Mouse (Mus musculus): ENCODE data around the gene Hoxb9. TPM values are rescaled to one million over a fixed set of nuclear protein-coding genes. Genes with fewer than 3 reads are reported as not detected.

The Hoxb9 gene
- polyA plus RNA-seq, 1 experiment from 2014 or later, result not detected

DNA sequence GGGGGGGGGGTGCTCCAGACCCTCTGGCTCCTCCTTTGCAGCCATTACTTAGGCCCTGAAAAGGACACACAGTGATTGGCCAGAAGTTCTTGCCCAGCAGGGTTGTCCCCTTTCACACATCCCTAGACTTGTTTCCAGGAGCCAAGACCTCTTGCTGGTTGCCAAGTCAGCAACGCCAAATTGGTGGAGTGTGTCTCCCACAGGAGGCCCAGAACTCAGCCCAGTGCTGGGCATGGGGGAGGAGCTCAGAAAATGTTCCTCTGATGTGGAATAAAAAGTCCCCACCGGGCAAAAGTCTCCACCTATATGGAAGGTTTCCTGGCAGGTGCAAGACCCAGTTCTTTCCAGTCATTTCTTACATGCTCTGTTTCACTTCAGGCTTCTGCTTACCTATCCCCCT lies 12.2 kb upstream of the Hoxb9 start:
- no peak overlapping the region for H3K9ac ChIP-seq (replicated peaks)
- H3K4me1 ChIP-seq (replicated peaks), result no peaks in the 10 kb centered on the region
- no peaks in the 10 kb centered on the region for H3K9me3 ChIP-seq
- H3K36me3 ChIP-seq, result no peaks in the 10 kb centered on the region
- no peak overlapping the region for H3K27ac ChIP-seq
- WGBS, result 7% methylated on average over 2 of the region's 2 CpGs
- H3K27me3 ChIP-seq, result peaks cover 100% of the 10 kb centered on the region
- no peak for ATAC-seq
- no peak overlapping the region for H3K4me2 ChIP-seq (replicated peaks)
- no peak overlapping the region for H3K4me3 ChIP-seq (replicated peaks)

DNA sequence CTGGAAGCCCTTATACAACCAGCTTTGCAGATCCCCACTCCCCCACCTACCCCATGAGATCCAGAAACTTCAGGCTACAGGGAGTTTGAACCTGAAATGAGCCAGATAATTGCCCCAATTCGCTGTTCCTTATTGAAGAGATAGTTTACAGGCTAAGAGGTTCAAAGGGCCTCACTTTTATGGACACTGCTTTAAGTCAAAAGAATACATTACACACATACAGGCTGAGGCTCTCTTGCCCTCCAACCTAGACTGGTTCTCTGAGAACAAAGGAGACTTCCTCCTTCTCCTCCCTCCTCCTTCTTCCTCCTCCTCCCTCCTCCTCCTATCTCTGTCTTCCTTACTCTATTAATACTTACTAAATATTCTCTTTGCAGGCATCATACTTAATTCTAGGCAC lies 11.7 kb upstream of the Hoxb9 start:
- Histone ChIP-seq H3K9me3 (no peaks in the 10 kb centered on the region), H3K9ac (replicated peaks) (no peak overlapping the region), H3K4me3 (replicated peaks) (no peak overlapping the region), H3K27me3 (peaks cover 100% of the 10 kb centered on the region), H3K36me3 (no peaks in the 10 kb centered on the region), H3K4me1 (replicated peaks) (no peaks in the 10 kb centered on the region), H3K4me2 (replicated peaks) (no peak overlapping the region), H3K27ac (no peak overlapping the region)
- 0% methylated on average over 1 of the region's 1 CpGs for WGBS
- ATAC-seq, result no peak

DNA sequence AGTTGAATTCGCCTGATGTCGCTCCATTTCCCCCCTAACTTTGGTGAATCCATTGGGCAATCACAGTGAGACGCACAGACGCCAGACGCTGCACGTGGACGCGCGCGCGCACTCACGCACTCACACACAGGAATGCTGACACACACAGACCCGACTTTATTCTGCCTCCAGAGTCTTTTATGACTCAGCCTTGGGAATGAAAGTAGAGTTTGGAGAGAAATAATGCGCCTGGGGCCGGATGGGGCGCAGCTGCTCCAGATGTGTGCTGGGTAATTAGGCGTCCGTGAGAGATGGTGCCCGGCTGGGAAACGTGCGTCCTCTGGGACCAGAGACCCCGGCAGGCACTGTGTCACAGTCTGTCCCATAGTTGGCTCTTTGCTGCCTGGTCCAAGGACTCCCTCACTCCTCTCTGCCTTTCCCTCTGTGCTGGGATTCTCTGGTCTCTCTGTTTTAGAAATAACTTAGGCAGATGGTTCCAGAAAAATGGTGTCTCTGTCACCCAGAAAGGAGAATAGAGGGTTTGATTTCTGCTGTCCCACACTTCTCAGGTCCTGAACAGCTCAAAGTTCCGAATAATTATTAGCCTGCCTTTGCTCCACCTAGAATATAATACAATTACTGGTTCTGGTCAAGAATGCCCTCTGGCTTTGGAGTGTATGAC lies 10.8 kb upstream of the Hoxb9 start:
- H3K27me3 ChIP-seq, result peaks cover 100% of the 10 kb centered on the region
- H3K4me3 ChIP-seq (replicated peaks), result no peak overlapping the region
- H3K4me2 ChIP-seq (replicated peaks), result no peak overlapping the region
- H3K4me1 ChIP-seq (replicated peaks), result no peaks in the 10 kb centered on the region
- H3K9me3 ChIP-seq, result no peaks in the 10 kb centered on the region
- ATAC-seq, result no peak
- no peak overlapping the region for H3K9ac ChIP-seq (replicated peaks)
- WGBS, result under 1% methylated on average over 23 of the region's 23 CpGs
- no peak overlapping the region for H3K27ac ChIP-seq
- H3K36me3 ChIP-seq, result no peaks in the 10 kb centered on the region

- Histone ChIP-seq H3K9me3 (no peaks in the 10 kb centered on the region), H3K4me1 (replicated peaks) (no peaks in the 10 kb centered on the region), H3K9ac (replicated peaks) (no peak overlapping the region), H3K27me3 (peaks cover 100% of the 10 kb centered on the region), H3K36me3 (no peaks in the 10 kb centered on the region), H3K4me3 (replicated peaks) (no peak overlapping the region), H3K4me2 (replicated peaks) (no peak overlapping the region), H3K27ac (no peak overlapping the region)
- no peak for ATAC-seq
- WGBS, result under 1% methylated on average over 24 of the region's 24 CpGs
These were observed 9.8 kb upstream of the Hoxb9 start for GRCm38 (mm10) chr11:96261323-96261890.

- Histone ChIP-seq H3K4me2 (replicated peaks) (no peak overlapping the region), H3K4me1 (replicated peaks) (no peaks in the 10 kb centered on the region), H3K9me3 (no peaks in the 10 kb centered on the region), H3K27me3 (peaks cover 100% of the 10 kb centered on the region), H3K36me3 (no peaks in the 10 kb centered on the region), H3K27ac (no peak overlapping the region), H3K9ac (replicated peaks) (no peak overlapping the region), H3K4me3 (replicated peaks) (no peak overlapping the region)
- ATAC-seq, result no peak
- 12% methylated on average over 6 of the region's 6 CpGs for WGBS
These were observed 8.9 kb upstream of the Hoxb9 start for GRCm38 (mm10) chr11:96262262-96262830.

GRCm38 (mm10) chr11:96263636-96264389 lies 7.4 kb upstream of the Hoxb9 start:
- Histone ChIP-seq H3K4me1 (replicated peaks) (no peaks in the 10 kb centered on the region), H3K27ac (no peak overlapping the region), H3K36me3 (no peaks in the 10 kb centered on the region), H3K4me2 (replicated peaks) (no peak overlapping the region), H3K9me3 (no peaks in the 10 kb centered on the region), H3K9ac (replicated peaks) (no peak overlapping the region), H3K27me3 (peaks cover 100% of the 10 kb centered on the region), H3K4me3 (replicated peaks) (no peak overlapping the region)
- ATAC-seq, result no peak
- under 1% methylated on average over 33 of the region's 33 CpGs for WGBS

GRCm38 (mm10) chr11:96264390-96265020 lies 6.8 kb upstream of the Hoxb9 start:
- H3K4me2 ChIP-seq (replicated peaks), result no peak overlapping the region
- no peaks in the 10 kb centered on the region for H3K4me1 ChIP-seq (replicated peaks)
- no peak overlapping the region for H3K27ac ChIP-seq
- under 1% methylated on average over 8 of the region's 8 CpGs for WGBS
- no peak overlapping the region for H3K9ac ChIP-seq (replicated peaks)
- ATAC-seq, result no peak
- peaks cover 100% of the 10 kb centered on the region for H3K27me3 ChIP-seq
- no peaks in the 10 kb centered on the region for H3K9me3 ChIP-seq
- no peaks in the 10 kb centered on the region for H3K36me3 ChIP-seq
- no peak overlapping the region for H3K4me3 ChIP-seq (replicated peaks)

DNA sequence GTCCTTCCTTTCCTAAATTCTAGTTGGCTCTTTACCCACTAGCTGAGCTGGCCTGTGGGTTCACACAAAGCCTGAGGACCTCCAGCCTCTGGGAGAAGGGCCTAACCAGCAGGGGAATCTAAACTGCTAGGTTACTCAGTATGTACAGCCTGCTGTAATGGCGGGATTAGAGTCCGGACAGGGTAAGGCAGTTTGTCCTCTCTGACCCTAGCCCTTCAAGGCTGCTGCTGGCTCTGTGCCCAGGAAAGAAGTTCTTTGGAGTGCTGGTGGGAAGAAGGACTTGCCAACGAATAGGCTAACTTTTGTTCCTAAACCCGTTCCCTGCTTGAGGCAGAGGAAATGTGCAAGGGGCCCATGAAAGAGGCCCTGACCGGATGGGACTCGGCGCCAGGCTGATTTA lies 5.3 kb upstream of the Hoxb9 start:
- ATAC-seq, result no peak
- Histone ChIP-seq H3K9ac (replicated peaks) (no peak overlapping the region), H3K9me3 (no peaks in the 10 kb centered on the region), H3K27ac (no peak overlapping the region), H3K4me2 (replicated peaks) (no peak overlapping the region), H3K27me3 (peaks cover 100% of the 10 kb centered on the region), H3K36me3 (no peaks in the 10 kb centered on the region), H3K4me1 (replicated peaks) (no peaks in the 10 kb centered on the region), H3K4me3 (replicated peaks) (no peak overlapping the region)
- WGBS, result under 1% methylated on average over 7 of the region's 7 CpGs

GRCm38 (mm10) chr11:96267021-96267920 lies 4.0 kb upstream of the Hoxb9 start:
- Histone ChIP-seq H3K4me1 (replicated peaks) (peaks cover 3% of the 10 kb centered on the region), H3K27me3 (peaks cover 100% of the 10 kb centered on the region), H3K4me3 (replicated peaks) (no peak overlapping the region), H3K4me2 (replicated peaks) (no peak overlapping the region), H3K9ac (replicated peaks) (no peak overlapping the region), H3K27ac (no peak overlapping the region), H3K9me3 (no peaks in the 10 kb centered on the region), H3K36me3 (no peaks in the 10 kb centered on the region)
- 9% methylated on average over 7 of the region's 7 CpGs for WGBS
- no peak for ATAC-seq

GRCm38 (mm10) chr11:96268031-96268745 lies 3.1 kb upstream of the Hoxb9 start:
- WGBS, result 0% methylated on average over 1 of the region's 1 CpGs
- H3K9ac ChIP-seq (replicated peaks), result no peak overlapping the region
- ATAC-seq, result no peak
- H3K27me3 ChIP-seq, result peaks cover 100% of the 10 kb centered on the region
- H3K9me3 ChIP-seq, result no peaks in the 10 kb centered on the region
- H3K4me2 ChIP-seq (replicated peaks), result no peak overlapping the region
- peaks cover 6% of the 10 kb centered on the region for H3K4me1 ChIP-seq (replicated peaks)
- H3K36me3 ChIP-seq, result no peaks in the 10 kb centered on the region
- no peak overlapping the region for H3K4me3 ChIP-seq (replicated peaks)
- H3K27ac ChIP-seq, result no peak overlapping the region

GRCm38 (mm10) chr11:96269869-96270268 lies 1.4 kb upstream of the Hoxb9 start:
- Histone ChIP-seq H3K4me1 (replicated peaks) (peaks cover 6% of the 10 kb centered on the region), H3K9me3 (no peaks in the 10 kb centered on the region), H3K36me3 (no peaks in the 10 kb centered on the region), H3K4me3 (replicated peaks) (no peak overlapping the region), H3K9ac (replicated peaks) (no peak overlapping the region), H3K27ac (no peak overlapping the region), H3K4me2 (replicated peaks) (no peak overlapping the region), H3K27me3 (peaks cover 100% of the 10 kb centered on the region)
- ATAC-seq, result no peak
- under 1% methylated on average over 19 of the region's 19 CpGs for WGBS

All from midbrain, embryonic 13.5 days (tissue).